Mouse (Mus musculus) limb, embryonic 15.5 days (tissue): ENCODE measurements around the gene Tha1. TPM values are rescaled to one million over a fixed set of nuclear protein-coding genes. Genes with fewer than 3 reads are reported as not detected.
A peak's percentile ranks its signal among the peaks of the same experiment; 100 is the strongest.

Experiments
- ATAC-seq: fragments of 200-750 bp; cut with Nextera tagmentation; 2 replicates; pipeline ENCODE4 v1.8.0; 2017; ENCODE audit warnings: low read depth, moderate TSS enrichment; ENCODE audit not compliant: insufficient number of reproducible peaks, low FRiP score, low TSS enrichment
- H3K27ac ChIP-seq: fragments of 300-500 bp; sonication (generic); 2 replicates; pipeline ENCODE4 v1.5.1; 2015; ENCODE audit warnings: moderate library complexity, mild to moderate bottlenecking, inconsistent platforms
- H3K27me3 ChIP-seq: fragments of 300-500 bp; sonication (generic); 2 replicates; pipeline ENCODE4 v1.6.1; 2015; ENCODE audit warnings: inconsistent platforms
- H3K36me3 ChIP-seq: fragments of 300-500 bp; sonication (generic); 2 replicates; pipeline ENCODE4 v1.6.1; 2015; ENCODE audit warnings: inconsistent platforms
- H3K4me1 ChIP-seq: fragments of 300-500 bp; sonication (generic); 2 replicates; pipeline ENCODE4 v1.6.1; 2015; ENCODE audit warnings: inconsistent platforms
- H3K4me2 ChIP-seq: fragments of 300-500 bp; sonication (generic); 2 replicates; pipeline ENCODE4 v1.6.1; 2015; ENCODE audit warnings: mild to moderate bottlenecking, inconsistent platforms
- H3K4me3 ChIP-seq: fragments of 300-500 bp; sonication (generic); 2 replicates; pipeline ENCODE4 v1.5.1; 2015; ENCODE audit warnings: mild to moderate bottlenecking, inconsistent platforms
- H3K9ac ChIP-seq: fragments of 300-500 bp; sonication (generic); 2 replicates; pipeline ENCODE4 v1.6.1; 2015; ENCODE audit warnings: inconsistent platforms
- H3K9me3 ChIP-seq: fragments of 300-500 bp; sonication (generic); 2 replicates; pipeline ENCODE4 v1.6.1; 2016; ENCODE audit warnings: inconsistent platforms
- WGBS: fragments of 180-500 bp; shearing (Covaris S2); methylation state at CpG from one replicate; pipeline ENCODE4 v1.1.7; 2015; 5-methylcytosine and 5-hydroxymethylcytosine counted together
- polyA plus RNA-seq: library from polyadenylated mRNA; unstranded; fragments of >200 nt; fragmentation: Nextera tagmentation; extraction: Ambion mirVana; gene quantifications from 2 replicates; pipeline ENCODE4 v1.2.1, GENCODE M21; 2015

Tha1 gene
- polyA plus RNA-seq, 1 experiment from 2014 or later: 4.1 TPM

DNA sequence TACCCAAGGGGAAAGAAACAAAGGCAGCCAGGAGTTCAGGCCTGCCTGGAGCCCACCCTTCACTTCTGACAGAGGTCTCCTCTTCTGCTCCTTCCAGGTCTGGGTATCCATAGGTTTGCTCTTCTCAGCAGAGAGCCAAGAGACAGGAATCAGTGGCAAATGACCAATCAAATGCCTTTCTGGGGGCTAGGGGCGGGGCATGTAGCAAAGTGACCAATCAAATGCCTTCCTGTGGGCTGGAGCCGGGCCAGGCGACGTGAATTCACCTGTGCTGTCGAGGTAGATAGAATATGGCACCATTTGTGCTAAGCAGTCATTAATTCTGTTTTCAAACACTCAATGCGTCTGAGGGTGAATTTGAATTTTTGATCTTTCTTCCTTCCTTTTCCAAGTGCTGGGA lies 18.9 kb upstream of the Tha1 start:
- ATAC-seq: no peak
- Histone ChIP-seq H3K9me3 (no peaks in the 10 kb centered on the region), H3K4me3 (no peak overlapping the region), H3K36me3 (no peaks in the 10 kb centered on the region), H3K9ac (no peak overlapping the region), H3K4me1 (peaks cover 42% of the 10 kb centered on the region), H3K4me2 (no peak overlapping the region), H3K27me3 (no peaks in the 10 kb centered on the region; the same call in 1 of the 2 replicates), H3K27ac (no peak overlapping the region)
- 42% methylated on average over 6 of the region's 6 CpGs for WGBS

GRCm38 (mm10) chr11:117891581-117892175 lies 18.4 kb upstream of the Tha1 start:
- Histone ChIP-seq H3K36me3 (no peaks in the 10 kb centered on the region), H3K27me3 (no peaks in the 10 kb centered on the region; the same call in 1 of the 2 replicates), H3K9ac (no peak overlapping the region), H3K9me3 (no peaks in the 10 kb centered on the region), H3K4me1 (peaks cover 43% of the 10 kb centered on the region), H3K4me2 (no peak overlapping the region), H3K4me3 (no peak overlapping the region), H3K27ac (no peak overlapping the region)
- 91% methylated on average over 19 of the region's 19 CpGs for WGBS
- ATAC-seq: no peak

GRCm38 (mm10) chr11:117890519-117891282 lies 17.4 kb upstream of the Tha1 start:
- Histone ChIP-seq H3K27me3 (no peaks in the 10 kb centered on the region; the same call in 1 of the 2 replicates), H3K27ac (peak overlapping the region; percentile 83), H3K9ac (no peak overlapping the region), H3K4me2 (peak overlapping the region; percentile 58), H3K4me3 (0 out of 2 replicates have a peak overlapping the region, but pooled peaks have one; percentile 8), H3K4me1 (peaks cover 46% of the 10 kb centered on the region), H3K36me3 (no peaks in the 10 kb centered on the region), H3K9me3 (no peaks in the 10 kb centered on the region)
- ATAC-seq: no peak
- 35% methylated on average over 13 of the region's 13 CpGs for WGBS

- ATAC-seq: no peak
- no peaks in the 10 kb centered on the region for H3K36me3 ChIP-seq
- H3K27ac ChIP-seq: peak overlapping the region; percentile 83
- peak overlapping the region; percentile 58 for H3K4me2 ChIP-seq
- peak overlapping the region; percentile 30 for H3K4me3 ChIP-seq
- WGBS: 11% methylated on average over 11 of the region's 11 CpGs
- H3K4me1 ChIP-seq: peaks cover 46% of the 10 kb centered on the region
- H3K9me3 ChIP-seq: no peaks in the 10 kb centered on the region
- no peaks in the 10 kb centered on the region; the same call in 1 of the 2 replicates for H3K27me3 ChIP-seq
- peak overlapping the region; percentile 8; the same call in 1 of the 2 replicates for H3K9ac ChIP-seq
Observed at GRCm38 (mm10) chr11:117889887-117890340, 16.6 kb upstream of the Tha1 start.

DNA sequence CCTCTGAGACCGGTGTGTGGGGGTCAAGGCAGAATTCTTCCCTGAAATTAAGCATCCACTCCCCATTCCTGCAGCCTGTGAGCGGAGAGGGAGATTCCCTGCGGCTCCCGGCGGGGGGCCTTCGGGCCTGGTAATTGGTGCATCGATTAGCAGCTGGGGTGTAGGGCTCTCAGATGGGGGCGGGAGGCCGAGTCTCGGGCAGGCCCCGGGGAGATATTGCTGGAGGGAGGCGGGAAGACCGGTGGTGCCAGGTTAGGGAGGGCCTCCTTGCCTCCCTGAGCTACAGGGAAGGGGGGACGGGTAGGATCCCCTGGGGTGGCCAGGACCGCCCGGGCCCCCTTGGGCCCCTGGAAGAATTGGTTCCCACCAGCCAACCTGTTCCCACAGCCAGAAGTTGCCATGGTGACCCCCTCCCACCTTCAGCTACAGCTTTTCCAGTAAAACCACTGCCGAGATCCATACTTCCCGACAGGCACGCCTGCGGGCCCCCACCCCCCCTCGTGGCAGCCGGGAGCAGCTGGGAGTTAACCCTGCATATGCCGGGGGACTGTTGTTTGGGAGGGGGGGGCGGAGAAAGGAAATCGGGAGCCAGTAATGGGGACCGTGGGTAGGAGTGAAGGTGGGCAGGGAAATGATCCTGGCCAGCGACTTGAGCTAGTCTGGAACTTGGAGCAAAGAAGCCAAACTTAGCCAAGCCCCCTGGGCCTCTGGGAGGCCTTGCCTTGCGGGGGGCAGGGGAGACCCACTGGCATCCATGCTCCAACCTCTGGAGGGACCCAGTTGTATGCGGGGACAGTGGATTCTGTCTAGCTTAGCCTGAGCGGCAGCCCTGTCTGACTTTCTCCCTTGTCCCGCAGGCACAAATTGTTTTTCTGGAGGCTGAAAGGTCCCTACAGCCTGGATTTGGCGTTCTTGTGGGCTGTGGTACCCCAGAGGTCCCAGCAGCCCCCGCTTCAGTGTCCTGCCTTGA lies 15.9 kb upstream of the Tha1 start:
- peak; percentile 70 for ATAC-seq
- H3K4me1 ChIP-seq: peaks cover 49% of the 10 kb centered on the region
- H3K36me3 ChIP-seq: no peaks in the 10 kb centered on the region
- no peaks in the 10 kb centered on the region; the same call in 1 of the 2 replicates for H3K27me3 ChIP-seq
- H3K4me2 ChIP-seq: peak overlapping the region; percentile 58
- H3K9me3 ChIP-seq: no peaks in the 10 kb centered on the region
- 6% methylated on average over 33 of the region's 33 CpGs for WGBS
- H3K4me3 ChIP-seq: peak overlapping the region; percentile 30
- peak overlapping the region; percentile 8; the same call in 1 of the 2 replicates for H3K9ac ChIP-seq
- peak overlapping the region; percentile 83 for H3K27ac ChIP-seq

DNA sequence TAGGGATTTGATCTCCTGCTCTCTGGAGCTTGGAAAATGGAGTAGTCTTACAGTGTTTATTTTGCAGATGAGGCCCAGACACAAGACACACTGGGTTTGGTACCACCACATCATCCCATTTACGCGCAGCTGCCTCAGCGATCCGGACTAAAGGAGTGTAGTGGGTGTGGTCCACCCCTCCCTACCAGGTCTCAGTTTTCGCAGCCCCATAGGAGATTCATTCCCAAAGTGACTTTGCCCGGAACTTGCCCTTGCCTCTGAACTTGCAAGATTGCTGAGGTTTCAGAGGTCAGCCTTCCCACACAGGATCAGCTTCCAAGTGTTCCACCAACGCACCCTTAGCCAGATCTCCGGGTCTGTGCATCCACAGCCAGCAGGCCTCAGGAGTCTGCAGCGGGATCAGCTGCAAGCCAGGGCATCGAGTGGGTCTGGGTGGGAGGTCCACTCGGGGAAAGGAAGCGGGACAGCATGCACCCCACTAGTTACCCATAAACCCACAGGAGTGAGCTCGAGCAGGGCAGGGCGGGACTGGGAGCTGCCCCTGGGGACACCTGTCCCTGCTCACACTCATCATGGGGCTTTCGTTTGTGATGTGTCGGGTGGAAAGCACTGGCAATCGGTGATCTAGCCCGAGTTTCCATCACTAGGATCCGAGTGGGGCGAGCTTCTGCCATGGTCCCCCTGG lies 15.0 kb upstream of the Tha1 start:
- peak overlapping the region; percentile 30 for H3K4me3 ChIP-seq
- peaks cover 57% of the 10 kb centered on the region for H3K4me1 ChIP-seq
- ATAC-seq: no peak
- WGBS: 17% methylated on average over 20 of the region's 20 CpGs
- peak overlapping the region; percentile 58 for H3K4me2 ChIP-seq
- H3K36me3 ChIP-seq: no peaks in the 10 kb centered on the region
- H3K9me3 ChIP-seq: no peaks in the 10 kb centered on the region
- H3K9ac ChIP-seq: peak overlapping the region; percentile 8
- no peaks in the 10 kb centered on the region; the same call in 1 of the 2 replicates for H3K27me3 ChIP-seq
- peak overlapping the region; percentile 83 for H3K27ac ChIP-seq

GRCm38 (mm10) chr11:117886000-117886399 lies 12.7 kb upstream of the Tha1 start:
- Histone ChIP-seq H3K4me3 (no peak overlapping the region), H3K9ac (no peak overlapping the region), H3K36me3 (no peaks in the 10 kb centered on the region), H3K4me2 (no peak overlapping the region), H3K27me3 (no peaks in the 10 kb centered on the region; the same call in 1 of the 2 replicates), H3K27ac (no peak overlapping the region), H3K9me3 (no peaks in the 10 kb centered on the region), H3K4me1 (peaks cover 65% of the 10 kb centered on the region)
- 49% methylated on average over 5 of the region's 5 CpGs for WGBS
- no peak for ATAC-seq

DNA sequence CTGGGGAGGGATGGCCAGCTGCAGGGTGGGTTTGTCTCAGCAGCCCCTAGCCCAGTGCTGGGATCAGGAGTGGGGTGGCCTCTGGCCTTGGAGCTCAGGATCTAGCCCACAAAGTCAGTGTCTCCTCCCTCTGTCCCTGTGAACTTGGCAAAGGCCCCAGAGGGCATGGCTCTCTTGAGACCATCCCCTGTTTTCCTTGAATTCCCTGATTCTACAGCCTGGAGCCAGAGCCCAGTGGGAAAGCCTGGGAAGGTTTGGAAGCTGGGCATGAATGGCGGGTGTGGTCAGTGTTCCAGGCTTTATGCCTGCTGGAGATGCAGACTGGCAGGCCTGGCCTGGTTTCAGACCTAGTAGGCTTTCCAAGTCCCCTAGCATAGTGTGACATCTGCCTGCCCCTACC lies 8.9 kb upstream of the Tha1 start:
- H3K9ac ChIP-seq: no peak overlapping the region
- WGBS: 57% methylated on average over 1 of the region's 1 CpGs
- ATAC-seq: no peak
- H3K9me3 ChIP-seq: no peaks in the 10 kb centered on the region
- H3K4me1 ChIP-seq: peaks cover 49% of the 10 kb centered on the region
- H3K36me3 ChIP-seq: no peaks in the 10 kb centered on the region
- H3K4me2 ChIP-seq: no peak overlapping the region
- no peak overlapping the region for H3K4me3 ChIP-seq
- H3K27me3 ChIP-seq: no peaks in the 10 kb centered on the region
- peak overlapping the region; percentile 61; the same call in 1 of the 2 replicates for H3K27ac ChIP-seq

GRCm38 (mm10) chr11:117881787-117882186 lies 8.5 kb upstream of the Tha1 start:
- no peak overlapping the region for H3K4me3 ChIP-seq
- H3K27me3 ChIP-seq: no peaks in the 10 kb centered on the region
- H3K27ac ChIP-seq: peak overlapping the region; percentile 61; the same call in 1 of the 2 replicates
- ATAC-seq: no peak
- H3K4me1 ChIP-seq: peaks cover 49% of the 10 kb centered on the region
- no peak overlapping the region for H3K9ac ChIP-seq
- H3K9me3 ChIP-seq: no peaks in the 10 kb centered on the region
- 20% methylated on average over 8 of the region's 8 CpGs for WGBS
- H3K4me2 ChIP-seq: no peak overlapping the region
- H3K36me3 ChIP-seq: no peaks in the 10 kb centered on the region

- Histone ChIP-seq H3K9me3 (no peaks in the 10 kb centered on the region), H3K9ac (no peak overlapping the region), H3K27ac (no peak overlapping the region), H3K4me3 (no peak overlapping the region), H3K27me3 (no peaks in the 10 kb centered on the region), H3K36me3 (no peaks in the 10 kb centered on the region), H3K4me1 (peaks cover 45% of the 10 kb centered on the region), H3K4me2 (no peak overlapping the region)
- WGBS: 77% methylated on average over 6 of the region's 6 CpGs
- ATAC-seq: no peak
Observed at GRCm38 (mm10) chr11:117880977-117881358, 7.7 kb upstream of the Tha1 start.
